Mouse (Mus musculus) heart, postnatal 14 days (tissue): ENCODE data around the gene Eml5. TPM values are rescaled to one million over a fixed set of nuclear protein-coding genes. Genes with fewer than 3 reads are reported as not detected.

Experiments
- DNase-seq, 2 experiments: peaks; one replicate each; pipeline ENCODE4 v3.0.0; 2021 to 2022
- intact Hi-C: fragments of 180-260 bp; cut with DNase I; formaldehyde crosslinking; loops from one replicate; pipeline ENCODE4 v1.15.1; 2025
- total RNA-seq, 2 experiments: library from RNA; stranded (reverse); gene quantifications; 2 replicates each; pipeline ENCODE4 v1.2.3; 2021

Gene Eml5
- total RNA-seq, 2 experiments from 2014 or later, result 3.4 to 3.7 TPM

DNA sequence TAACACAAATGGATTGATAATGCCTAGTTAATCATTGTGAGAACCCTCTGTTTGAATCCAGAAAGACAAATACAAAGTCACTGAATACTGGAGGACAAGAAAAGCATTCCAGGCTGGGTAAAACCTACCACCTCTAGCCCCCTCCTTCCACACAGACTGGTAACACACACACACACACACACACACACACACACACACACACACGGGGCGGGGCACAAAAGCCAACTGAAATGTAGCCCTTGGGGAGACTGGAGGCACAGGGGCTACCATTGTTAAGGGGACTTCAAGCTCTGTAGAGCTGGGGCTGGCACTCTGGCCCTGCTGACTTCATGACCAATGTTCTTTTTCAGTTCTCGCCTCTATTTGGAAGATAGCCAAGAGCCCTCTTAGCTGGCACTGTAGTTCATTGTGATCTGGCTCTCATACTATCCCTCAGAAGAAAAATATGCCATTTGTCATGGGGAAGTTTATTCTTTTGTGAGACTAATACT, 160.2 kb downstream of the Eml5 start:
- DNase-seq, result peak in 1 of 2 experiments; percentile 21

DNA sequence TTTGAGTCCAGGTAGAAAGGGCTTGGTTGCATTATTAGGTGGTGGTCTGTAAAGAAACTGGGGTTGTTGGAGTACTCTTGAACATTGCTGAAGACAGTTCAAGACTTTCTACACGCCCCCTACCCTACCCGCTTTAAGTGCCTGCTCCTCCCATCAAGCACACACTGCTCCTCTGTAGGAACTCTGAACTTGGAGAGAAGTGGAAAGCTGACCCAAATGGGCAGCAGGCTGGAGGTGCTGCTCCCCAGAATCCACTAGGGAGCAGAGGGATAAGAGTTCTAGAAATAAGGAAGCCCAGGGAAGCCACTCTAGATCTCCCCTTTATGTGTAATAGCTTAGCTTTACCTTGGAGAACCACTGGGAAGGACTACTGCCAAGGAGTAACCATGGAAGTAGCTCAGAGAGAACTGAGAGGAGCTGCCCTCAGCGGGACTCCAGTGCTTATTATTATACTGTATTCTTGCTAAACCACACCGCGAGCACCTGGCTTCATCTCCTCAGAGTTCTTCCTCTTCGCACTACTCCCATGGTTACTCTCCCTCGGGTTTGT, 163.4 kb downstream of the Eml5 start:
- peak in 1 of 2 experiments; percentile 21 for DNase-seq
- intact Hi-C loops, result no loop called here

More for the DNA sequence above, 160.2 kb downstream of the Eml5 start:
- intact Hi-C loops, result loop anchor here (5.0 kb wide), 1 partner anchor 64 kb away; no protein-coding TSS in a partner anchor

DNA sequence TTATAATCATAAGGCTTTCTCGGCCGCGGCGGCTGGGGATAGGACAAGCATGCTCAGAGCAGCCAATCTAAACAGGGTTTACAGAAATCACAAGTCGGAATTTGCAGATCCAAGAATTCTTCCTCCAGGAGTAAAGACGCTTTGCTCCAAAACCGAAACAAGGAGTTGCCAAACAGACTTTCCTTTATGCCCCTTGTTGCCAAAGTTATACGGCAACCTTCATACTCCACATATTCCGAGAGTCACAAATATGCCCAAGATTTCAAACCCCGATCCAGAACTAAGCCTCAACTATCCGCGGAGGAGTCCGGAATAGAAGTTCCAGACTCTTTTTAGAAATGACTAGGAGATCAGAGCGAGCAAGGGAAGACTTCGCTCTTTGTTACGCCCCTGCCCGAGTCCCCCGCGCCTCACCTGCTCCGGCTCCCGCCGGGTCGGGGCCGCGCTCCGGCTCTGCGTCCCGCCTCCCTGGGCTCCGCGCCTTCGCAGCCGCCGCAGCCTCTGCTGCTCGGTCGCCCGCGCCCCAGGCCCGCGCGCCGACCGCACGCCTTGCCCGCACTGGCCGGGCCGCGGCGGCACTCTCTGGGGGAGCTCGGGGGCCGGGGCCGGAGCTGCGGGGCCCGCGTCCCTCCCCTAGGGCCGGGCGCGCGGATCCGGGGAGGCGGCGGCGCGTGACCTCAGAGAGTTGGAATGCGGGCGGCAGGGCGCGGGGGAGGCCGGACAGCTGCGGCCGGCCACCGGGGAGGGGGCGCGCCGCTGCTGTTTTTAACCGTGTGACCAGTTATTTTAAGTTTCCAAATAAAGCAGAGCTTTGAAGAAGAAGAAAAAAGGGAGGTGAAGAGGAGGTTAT, 164.1 kb downstream of the Eml5 start, which contains the start of gene Ptpn21:
Gene Ptpn21, minus strand, starts transcription at position 455 of the 850 bp plus-strand sequence.
- intact Hi-C loops, result no loop called here
- DNase-seq, result peak; percentile 83 to 85

Other genes with a start within 250 kb of the Eml5 start
- 10 to 100 TPM; 21.6 to 22.5 TPM for gene Ptpn21, start 164.1 kb downstream of the Eml5 start, total RNA-seq
- gene Zc3h14, start 154.5 kb downstream of the Eml5 start, total RNA-seq, result 10 to 100 TPM; 60.3 to 64.3 TPM
- gene Ttc8, start 19.1 kb upstream of the Eml5 start, total RNA-seq, result 1 to 10 TPM; 6.6 to 7.1 TPM